Mouse (Mus musculus): ENCODE results near the gene Cd59b.
"Not testable (repeated sequence)": the region's sequence is repeated elsewhere in the genome, so short reads cannot be mapped to it uniquely, and the experiment has no call there.

- TF ChIP-seq CTCF (IDR thresholded peaks at IDR 0.05; ENCODE audit: low read depth, low read length); POLR2A (IDR thresholded peaks at IDR 0.05; ENCODE audit: borderline replicate concordance, low read depth, low read length): not testable (repeated sequence)
Measured at GRCm38 (mm10) chr2:104065526-104065925, 4.1 kb upstream of the Cd59b start, which contains the start of gene Gm10912.

Measured in bone marrow macrophage, adult 2 months (primary cell).